Mouse (Mus musculus) kidney, adult 2 months (tissue): ENCODE data around the gene Pdss2.
"Not testable (repeated sequence)": the region's sequence is repeated elsewhere in the genome, so short reads cannot be mapped to it uniquely, and the experiment has no call there.

ENCODE experiments used
- CTCF ChIP-seq: fragments of 200-500 bp; conservative IDR thresholded peaks from 2 replicates; pipeline ENCODE4 v1.5.1; 2011; ENCODE audit warnings: low read depth, mild to moderate bottlenecking, control low read depth, low read length, moderate library complexity, mixed read lengths; ENCODE audit not compliant: insufficient read depth, insufficient read length
- POLR2A ChIP-seq: fragments of 200-500 bp; IDR thresholded peaks from one replicate; pipeline ENCODE4 v1.6.1; 2011; ENCODE audit warnings: low read depth, low read length, control low read depth

GRCm38 (mm10) chr10:43411164-43411563 lies 189.9 kb downstream of the Pdss2 start:
- not testable (repeated sequence) for TF ChIP-seq CTCF, POLR2A
